Mouse (Mus musculus) kidney, postnatal 25 days (tissue): ENCODE measurements around the gene Nelfcd.
A peak's percentile ranks its signal among the peaks of the same experiment; 100 is the strongest.

Experiments used
- DNase-seq, 2 experiments: peaks; one replicate each; pipeline ENCODE4 v3.0.0; 2021; ENCODE audit warnings: mixed read lengths in 2 of 2

Nelfcd gene

DNA sequence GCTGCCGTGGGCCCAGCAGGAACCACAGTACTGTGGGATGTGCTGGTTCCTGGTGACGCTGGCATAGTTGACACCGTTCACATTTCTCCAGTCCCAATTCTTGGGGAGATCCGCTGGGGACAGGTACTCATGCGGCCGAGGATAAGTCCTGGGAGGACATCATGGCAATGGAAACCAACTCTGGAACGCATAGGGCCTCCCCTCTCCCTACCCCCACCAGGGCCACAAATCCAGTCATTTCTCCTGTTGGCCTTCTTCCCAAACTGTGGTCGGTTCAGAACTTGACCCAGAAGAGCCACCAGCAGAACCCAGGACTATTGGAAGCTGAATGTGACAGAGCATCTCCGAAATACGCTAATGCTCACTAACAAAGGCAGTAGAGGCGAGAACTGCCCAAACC is 22.6 kb downstream of the Nelfcd start:
- DNase-seq = no peak

DNA sequence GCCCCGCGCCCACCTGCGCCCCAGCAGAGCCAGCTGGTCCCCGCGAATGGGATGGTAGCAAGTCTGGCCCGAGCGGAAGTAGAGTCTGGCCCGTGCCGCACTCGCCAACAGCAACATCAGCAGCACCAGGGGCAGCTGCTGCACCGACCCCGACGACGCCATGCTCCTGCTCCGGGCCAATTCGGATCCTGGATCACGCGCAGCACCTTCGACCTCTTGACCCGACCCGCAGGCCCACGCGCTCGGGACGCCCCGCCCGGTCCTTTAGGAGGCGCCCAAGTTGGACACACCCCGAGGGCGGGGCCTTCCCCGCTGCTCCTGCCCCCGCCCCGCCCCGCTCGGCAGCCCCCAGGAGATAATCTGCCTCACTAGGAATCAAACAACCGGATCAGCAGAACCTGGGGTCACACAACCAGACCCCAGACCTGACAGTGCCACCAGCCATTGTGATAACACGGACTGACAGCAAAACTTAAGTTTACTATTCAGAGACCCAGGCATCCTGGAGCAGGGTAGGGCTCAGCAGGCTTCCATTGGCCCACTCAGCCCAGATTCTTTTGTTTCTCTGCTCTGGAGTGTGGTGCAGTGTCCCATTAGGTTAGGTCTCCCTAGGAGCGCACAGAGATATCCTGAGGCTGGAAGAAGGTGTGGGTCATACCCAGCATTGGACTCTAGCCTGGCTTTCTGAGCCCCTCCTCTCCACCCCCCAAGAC is 23.3 kb downstream of the Nelfcd start, which contains the start of gene Ctsz:
Gene Ctsz, minus strand, starts transcription at position 303 of the 713 bp plus-strand sequence.
- peak; percentile 82 to 90 for DNase-seq

DNA sequence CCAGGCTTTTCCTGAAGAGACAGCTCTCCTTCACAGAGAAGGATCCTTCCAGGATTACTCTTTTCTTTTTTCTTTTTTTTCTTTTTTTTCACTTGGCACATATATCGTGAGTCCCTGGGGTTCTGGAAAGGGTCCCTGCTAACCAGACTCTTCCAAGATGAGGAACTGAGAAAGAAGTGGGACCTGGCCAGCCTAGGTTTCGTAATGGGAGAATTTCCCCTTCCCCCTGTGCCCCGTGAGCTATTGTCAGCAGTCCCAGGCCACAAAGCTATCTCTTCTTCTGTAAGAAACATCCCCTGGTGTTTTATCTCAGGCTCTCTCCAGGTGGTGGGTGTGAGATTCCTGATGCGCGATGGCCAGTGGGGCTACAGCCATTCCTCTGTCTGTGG is 23.8 kb downstream of the Nelfcd start:
- peak in 1 of 2 experiments; percentile 27 for DNase-seq

DNA sequence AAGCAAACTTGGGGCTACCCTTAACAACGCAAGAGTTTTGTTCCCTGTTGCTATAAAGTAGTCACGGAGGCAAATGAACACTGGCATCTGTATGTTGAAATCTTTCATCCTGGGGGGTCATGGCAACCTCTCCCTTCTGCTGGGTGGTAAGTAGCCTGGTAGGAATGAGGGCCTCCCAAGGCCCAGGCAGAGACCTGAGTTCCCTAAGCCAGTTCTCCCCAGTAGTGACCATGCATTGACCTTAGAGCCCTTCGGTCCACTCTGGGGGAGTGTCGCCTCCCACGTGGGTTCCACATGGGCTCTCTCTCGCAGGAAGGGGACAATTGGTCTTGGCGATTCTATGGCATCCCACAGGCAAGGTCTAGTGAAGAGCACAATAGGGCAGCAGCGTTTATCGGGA is 24.4 kb downstream of the Nelfcd start:
- peak in 1 of 2 experiments; percentile 17 for DNase-seq

DNA sequence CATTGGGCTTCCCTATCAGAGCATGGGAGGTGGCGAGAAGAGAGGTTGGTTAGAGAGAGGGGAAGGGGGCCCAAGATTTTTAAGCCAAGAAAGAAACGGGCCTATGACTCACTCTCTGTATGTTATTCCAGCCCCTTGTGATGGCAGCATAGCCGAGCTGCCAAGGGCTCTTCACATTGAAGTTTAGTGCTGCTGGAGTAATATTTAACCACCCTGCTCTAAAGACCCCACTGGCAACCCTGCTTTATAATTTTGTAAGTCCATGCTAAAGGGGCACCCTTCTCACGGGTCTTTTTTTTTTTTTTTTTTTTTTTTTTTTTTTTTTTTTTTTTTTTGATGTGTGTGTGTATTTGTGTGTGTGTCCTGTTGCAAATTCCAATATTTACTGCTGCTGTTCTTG is 26.3 kb downstream of the Nelfcd start:
- no peak for DNase-seq

DNA sequence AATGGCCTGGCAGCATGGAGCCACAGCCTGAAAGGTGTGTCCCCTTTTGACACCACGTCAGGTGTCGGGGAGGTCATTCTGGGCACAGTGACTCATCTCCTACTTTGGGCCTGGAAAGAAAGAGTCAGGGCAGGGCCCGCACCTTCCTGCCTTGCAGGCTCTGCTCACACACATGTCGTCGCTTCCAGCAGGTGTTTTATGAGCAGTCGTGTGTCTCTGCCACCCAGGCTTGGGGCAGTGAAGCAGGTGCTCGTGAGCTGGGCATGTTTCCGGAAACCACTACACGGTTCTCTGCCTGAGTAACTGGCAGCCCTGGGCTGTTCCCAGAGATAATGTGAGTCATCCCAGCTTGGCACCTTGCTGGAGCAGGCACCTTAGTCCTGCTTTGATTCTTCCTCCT is 26.9 kb downstream of the Nelfcd start:
- peak in 1 of 2 experiments; percentile 36 for DNase-seq

DNA sequence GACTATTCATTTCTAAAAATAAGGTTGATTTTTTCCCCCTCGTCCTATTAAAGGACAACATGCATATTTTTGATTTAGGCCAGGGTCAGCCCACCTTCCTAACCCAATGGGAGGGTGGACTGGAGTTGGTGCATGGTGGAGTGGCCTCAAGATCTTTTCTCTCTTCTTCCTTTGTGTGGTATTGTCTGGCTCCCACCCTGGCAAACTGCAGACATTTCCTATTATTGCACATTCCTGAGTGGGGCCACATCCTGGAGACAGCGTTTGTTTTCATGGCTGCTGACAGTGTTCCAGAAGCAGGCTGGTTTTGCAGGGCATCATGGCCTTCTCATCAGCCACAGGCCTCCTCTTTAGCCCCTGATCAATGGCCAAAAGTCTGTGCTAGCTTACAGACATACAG is 27.4 kb downstream of the Nelfcd start:
- DNase-seq = peak in 1 of 2 experiments; percentile 16

DNA sequence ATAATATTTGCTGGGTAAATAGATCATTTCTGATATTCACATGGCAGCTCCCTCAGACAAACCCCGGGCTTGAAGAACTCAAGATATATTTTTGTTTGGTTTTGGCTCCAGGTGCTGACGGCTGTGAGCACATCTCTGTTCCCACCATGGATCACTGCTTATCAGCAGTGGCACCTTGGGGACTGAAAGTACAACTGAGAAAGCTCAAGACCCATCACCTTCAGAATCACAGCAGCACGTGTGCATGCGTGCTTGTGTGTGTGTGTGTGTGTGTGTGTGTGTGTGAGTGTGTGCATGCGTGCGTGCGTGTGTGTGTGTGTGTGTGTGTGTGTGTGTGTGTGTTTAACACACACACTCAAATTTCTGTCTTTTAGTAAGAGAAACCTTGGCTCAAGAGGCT is 28.8 kb downstream of the Nelfcd start:
- no peak for DNase-seq

DNA sequence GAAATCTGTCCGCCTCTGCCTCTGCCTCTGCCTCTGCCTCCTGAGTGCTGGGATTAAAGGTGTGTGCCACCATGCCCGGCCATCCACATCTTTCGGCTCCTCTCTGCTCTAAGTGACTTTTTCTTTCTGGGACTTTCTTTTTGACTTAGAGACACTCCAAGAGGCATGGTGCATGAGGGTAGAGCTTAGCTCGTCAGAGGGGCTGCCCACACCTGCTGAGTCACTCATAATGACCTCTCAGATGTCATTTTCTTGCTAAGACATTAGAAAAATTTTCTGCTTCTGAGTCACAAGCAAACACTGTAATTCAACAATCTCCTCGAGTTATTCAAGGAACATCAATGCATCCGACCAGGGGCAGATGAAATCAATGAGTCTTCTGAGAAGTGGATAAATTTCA is 29.4 kb downstream of the Nelfcd start:
- DNase-seq = no peak

DNA sequence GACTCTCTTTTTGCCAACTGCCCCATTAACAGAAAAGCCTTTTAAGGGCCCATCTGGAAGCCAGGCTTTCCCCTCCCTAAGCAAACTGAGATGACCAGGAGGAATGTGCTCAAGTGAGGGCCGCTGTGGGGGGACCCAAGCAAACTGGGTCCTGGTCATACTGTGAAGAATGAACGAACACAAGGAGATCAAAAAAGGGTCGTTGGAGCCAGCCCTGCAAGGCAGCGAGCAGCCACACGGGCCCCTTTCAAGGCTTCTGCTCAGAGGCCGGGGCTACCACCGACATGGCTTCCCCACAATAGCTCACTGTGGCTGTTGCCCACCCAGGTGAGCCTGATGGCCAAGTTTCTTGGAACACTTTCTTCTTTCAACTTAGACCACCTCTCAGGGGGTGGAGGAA is 30.9 kb downstream of the Nelfcd start:
- DNase-seq = peak in 1 of 2 experiments; percentile 19

DNA sequence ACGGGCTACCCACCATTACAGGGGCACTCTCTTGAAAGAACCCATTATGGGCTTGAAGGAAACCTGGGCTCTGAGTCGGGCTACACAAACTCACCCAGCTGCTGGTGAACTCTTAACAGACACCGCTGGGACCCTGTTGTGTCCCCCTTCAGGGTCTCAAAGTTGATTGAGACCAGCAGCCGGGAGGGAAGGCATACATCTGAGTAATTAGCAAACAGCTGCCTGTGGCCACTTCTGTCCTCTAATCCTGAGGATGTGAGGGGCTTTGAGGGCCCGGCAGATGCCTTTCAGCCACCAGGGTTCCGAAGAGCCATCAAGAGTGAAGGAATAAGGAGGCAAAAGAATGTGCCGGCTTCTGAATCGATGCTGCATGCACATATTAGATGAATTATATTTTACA is 31.3 kb downstream of the Nelfcd start:
- peak in 1 of 2 experiments; percentile 13 for DNase-seq

DNA sequence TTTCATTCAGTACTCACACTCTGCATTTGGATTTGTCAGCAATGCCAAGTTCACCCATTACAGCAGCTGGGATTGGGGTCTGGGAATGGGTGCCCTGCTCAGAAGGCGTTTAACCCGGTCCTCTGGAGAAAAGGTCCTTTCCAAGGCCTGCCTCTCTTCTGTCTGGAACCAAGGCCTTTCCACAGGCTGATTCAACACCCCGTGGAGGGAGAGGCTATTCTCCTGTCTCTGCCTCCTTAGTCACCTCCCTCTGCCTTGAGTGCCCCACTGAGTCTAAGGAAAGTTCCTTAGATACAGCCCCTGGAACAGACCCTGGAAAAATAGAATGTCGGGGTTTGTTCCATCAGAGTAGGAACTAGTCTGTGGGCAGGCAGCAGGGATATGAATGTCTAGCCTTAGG is 32.8 kb downstream of the Nelfcd start:
- DNase-seq = no peak

DNA sequence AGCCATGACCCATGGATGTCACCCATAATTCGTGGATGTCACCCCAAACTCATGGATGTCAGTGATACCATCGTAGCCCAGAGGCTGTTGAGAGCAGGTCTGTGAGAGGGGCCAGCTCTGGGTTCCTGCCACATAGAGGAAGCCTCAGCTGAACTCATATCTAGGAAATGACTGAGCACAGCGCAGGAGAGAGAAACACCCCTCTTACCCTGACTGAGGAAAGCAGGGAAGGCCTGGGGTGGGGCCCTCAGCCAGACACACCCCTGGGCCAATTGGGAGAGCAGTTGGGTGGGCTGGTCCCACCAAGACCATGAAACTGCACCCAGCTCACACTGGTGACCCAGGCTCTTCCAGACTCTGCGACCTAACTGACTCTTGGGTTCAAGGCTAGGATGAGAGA is 34.7 kb downstream of the Nelfcd start, which contains the start of gene Tubb1:
Gene Tubb1, plus strand, starts transcription at position 343 of the 400 bp plus-strand sequence.
- DNase-seq = no peak

DNA sequence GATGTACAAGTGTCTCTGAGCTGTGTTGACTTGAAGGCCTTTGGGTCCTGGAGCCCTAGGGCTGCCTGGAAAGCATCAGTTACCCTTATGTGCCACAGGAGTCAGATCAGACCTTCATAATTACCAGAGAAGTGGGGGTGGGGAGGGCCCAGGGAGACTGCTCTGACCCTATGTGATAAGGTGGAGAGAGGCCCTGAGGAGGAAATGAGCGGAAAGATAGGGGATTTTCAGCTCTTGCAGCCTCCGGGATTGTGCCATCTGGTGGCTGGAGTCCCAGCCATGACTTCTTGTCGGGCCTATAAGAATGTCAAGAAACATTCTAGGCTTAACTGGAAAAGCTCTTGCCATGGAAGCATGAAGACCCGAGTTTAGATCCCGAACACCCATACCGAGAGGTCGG is 38.1 kb downstream of the Nelfcd start:
- peak in 1 of 2 experiments; percentile 18 for DNase-seq

DNA sequence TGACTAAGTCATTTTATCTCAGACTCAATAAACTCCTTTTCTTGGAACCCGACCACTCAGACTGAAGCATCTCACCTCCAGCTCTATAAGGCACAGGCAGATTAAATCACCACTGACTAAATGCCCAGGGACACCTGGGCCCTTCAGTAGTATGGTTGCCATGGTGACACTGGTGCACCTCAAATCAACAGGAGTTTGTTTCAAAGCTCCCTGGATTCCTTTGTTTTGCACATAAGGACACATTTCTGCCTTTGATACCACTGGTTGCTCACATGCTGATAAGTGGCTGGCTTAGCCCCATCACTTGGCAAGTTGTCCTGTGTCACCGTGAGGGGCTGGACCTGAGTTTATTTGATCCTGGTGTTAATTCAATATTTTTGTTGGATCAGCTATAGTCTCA is 43.8 kb downstream of the Nelfcd start:
- no peak for DNase-seq

DNA sequence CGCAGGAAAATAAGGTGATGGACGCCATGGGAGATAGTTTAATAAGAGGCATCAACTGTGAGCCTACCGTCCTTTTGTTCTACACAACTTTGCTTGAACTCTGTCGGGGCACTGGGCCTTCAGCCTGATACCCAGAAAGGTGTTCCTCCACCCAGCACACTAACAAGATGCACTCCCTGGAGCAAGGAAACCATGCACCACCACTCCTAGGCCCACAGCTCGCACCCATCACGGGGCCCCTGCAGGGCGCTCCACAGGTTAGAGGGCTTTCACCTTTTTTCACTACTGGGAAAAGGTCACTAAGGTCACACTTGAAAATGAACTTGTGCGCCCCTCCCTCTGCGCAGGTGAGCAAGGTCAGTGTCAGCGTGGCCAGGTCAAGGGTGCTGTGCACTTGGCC is 47.8 kb downstream of the Nelfcd start:
- DNase-seq = no peak

DNA sequence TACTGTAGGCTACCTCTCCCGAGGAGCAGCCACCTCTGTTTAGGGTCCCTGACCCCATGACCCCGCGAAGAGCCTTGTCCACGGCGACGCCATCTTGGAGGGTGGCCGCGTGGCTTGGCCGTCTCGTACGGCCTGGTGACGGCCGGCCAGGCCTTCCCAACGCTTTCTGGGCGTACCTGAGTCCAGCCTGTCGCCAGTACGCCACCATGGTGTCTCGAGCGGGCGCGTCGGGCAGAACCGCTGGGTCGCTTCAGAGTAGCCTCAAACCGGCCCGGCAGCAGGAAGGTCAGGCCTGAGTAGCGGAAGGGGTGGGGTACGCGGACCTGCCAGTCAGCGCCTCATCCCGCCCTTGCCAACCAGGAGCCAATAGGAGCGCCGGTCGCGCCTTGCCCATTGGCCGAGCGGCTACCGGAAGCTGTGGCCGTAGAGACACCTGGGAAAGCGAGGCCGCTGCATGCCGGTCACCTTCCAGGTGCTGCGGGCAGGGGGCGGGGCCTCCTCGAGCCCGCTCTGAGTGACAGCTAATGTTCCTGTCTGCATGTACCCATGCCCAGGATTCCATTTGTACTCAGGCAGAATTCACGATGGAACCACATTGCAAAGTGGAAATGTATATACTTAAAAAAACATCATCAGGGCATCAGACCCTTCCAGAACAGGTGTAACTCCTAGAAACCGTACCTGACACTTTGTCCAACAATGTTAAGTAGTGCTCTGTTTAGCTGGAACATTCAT is 48.4 kb downstream of the Nelfcd start, which contains the start of gene Atp5e:
Gene Atp5e, minus strand, starts transcription at position 317 of the 735 bp plus-strand sequence.
- DNase-seq = peak; percentile 97 to 99

DNA sequence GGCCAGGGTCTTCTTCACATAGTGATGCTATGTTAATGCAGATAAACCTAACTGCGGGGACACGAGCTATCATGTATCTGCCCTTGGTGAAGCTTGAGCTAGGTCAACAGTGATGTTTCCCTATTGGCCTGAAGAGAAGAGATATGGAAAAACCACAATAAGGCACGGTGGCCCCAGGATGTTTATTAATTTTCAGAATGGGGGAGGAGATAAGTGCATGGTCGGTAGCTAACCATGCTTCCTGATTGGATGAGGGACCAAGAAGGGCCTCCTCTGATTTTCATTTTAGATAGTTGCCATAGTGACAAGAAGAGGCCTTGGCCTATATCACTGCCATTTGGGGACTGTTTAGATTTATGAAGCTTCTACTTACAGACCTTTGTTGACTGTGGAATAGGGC is 54.7 kb downstream of the Nelfcd start:
- no peak for DNase-seq

DNA sequence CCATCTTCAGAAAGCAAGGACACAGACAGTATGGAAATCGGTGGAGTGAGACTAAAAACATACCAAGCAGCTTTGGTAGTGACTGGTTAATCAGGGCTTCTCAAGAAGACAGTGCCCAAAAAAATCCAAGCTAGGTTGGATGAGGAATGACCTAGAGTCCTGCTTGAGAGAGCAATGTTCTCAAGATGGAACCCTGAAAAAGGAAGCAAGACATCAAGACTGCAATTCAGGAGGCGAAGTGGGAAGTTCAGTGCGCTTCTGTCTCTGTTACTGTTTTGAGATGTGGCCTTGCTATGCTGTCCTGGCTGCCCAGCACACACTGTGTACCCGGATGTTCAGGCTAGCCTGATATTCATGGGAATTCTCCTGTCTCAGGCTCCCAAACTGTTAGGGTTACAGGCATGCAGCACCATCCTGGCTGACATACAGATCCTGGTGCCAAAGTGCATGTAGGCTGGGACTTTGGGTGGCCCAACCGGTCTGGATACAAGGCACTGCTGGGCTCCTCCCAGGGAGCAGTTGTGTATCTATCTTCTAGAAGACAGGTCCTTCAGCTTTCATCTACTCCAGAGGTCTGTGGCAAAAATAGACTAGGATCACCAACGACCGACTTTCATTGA is 55.3 kb downstream of the Nelfcd start:
- DNase-seq = no peak

DNA sequence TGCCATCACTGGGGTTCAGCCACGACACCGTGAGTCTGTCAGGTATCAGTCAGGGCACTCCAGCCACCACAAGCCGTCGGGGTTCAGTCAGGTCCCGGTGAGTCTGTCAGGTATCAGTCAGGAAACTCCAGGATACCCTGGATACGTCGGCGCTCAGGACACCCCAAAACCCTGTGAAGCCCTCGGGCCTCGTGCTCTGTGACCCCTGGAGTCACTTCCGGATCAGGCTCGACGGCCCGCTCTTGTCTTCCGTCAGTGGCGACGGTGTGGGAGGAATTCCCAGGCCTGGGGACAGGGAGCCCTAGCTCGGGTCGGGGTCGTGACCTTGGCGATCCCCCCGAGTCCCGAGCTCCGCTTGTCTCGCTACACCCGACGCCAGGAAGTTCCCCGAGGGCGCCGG is 56.8 kb downstream of the Nelfcd start:
- DNase-seq = no peak

DNA sequence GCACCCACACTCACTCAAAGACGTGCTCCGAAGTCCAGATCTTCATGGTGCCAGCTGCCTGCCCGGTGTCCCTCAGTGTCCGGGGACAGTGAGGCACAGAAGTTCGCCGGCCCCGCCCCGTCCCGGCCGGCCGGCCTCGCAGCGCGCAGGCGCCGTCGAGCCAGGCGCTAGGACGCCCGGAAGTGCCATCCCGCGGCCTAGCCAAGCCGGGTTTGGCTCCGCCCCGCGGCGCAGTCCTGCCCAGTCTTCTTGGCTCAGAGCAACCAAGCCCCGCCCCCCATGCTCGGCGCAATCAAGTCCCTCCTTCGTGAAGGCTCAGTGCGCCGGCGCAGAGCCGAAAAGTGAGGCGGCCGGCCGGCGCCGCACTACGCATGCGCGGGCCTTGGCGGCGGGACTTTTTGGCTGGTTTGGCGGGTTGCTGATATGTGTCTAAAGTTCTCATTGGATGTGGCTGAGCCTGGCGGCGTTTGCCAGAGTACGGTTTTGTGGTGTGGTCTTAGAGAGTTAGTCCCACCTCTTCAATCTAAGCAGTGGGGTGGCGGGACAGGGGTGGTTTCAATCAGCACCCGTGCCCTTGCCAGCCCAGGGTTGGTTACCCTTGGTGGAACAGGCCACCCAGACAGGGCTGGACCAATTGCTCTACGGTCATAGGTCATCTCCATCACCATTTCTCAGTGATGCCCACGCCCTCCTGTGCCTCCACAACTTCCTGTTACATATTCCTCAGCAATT is 57.4 kb downstream of the Nelfcd start, which contains the start of gene Prelid3b:
Gene Prelid3b, minus strand, starts transcription at position 264 of the 732 bp plus-strand sequence.
- peak; percentile 100 for DNase-seq

DNA sequence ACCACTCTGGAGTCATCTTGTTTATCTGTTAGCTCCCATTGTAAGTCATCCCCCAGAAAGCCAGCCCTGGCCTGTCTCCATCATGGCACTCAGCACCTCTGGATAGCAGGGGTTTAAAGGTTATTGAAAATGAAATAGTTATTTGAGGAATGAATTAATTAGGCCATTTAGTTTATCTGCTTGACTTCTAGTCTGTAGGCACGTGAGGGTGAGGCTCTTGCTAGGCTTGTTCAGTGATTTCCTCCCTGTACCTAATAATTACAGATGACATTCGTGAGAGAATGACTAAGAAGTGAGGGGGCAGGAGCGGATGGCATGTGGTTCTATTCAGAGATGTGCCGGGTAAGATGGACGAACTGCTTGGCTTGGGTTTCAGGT is 57.9 kb downstream of the Nelfcd start:
- DNase-seq = no peak
